Mouse (Mus musculus) liver, embryonic 14.5 days (tissue): ENCODE measurements at regions not wholly inside any gene's neighbourhood (a gene's known extent, or its start where the extent isn't known, plus 50 kb on each side); places are given as distances from the start of the nearest gene placed in this dataset.

Source experiments
- ATAC-seq: fragments of 200-750 bp; cut with Nextera tagmentation; 2 replicates; pipeline ENCODE4 v1.8.0; 2017; ENCODE audit warnings: moderate number of reproducible peaks, mild to moderate bottlenecking, moderate library complexity; ENCODE audit not compliant: insufficient read depth
- DNase-seq, 3 experiments: peaks; one replicate each; pipeline ENCODE4 v3.0.0-alpha.2; 2012 to 2013; ENCODE audit warnings: low read depth in 3 of 3, low spot score in 3 of 3
- H3K27ac ChIP-seq: fragments of 300-500 bp; sonication (generic); 2 replicates; pipeline ENCODE4 v1.5.1; 2014; ENCODE audit warnings: moderate library complexity, mild to moderate bottlenecking, control low read depth, inconsistent platforms
- H3K27me3 ChIP-seq: fragments of 300-500 bp; sonication (generic); 2 replicates; pipeline ENCODE4 v1.6.1; 2014; ENCODE audit warnings: mild to moderate bottlenecking, low read length, moderate library complexity; ENCODE audit not compliant: control insufficient read depth, insufficient read depth
- H3K36me3 ChIP-seq: fragments of 300-500 bp; sonication (generic); replicated peaks from 2 replicates; pipeline ENCODE4 v1.6.1; 2014; ENCODE audit warnings: low read depth; ENCODE audit not compliant: control insufficient read depth, insufficient read depth
- H3K4me1 ChIP-seq, 2 experiments: fragments of 200-500 bp in 1 of 2; fragments of 300-500 bp in 1 of 2; sonication (generic) in 1 of 2; replicated peaks; 2 replicates each; pipeline ENCODE4 v1.6.1; 2012 to 2014; ENCODE audit warnings: antibody characterized with exemption in 1 of 2, inconsistent platforms in 1 of 2, low read length in 1 of 2; ENCODE audit not compliant: control insufficient read depth in 2 of 2, insufficient read depth in 2 of 2
- H3K4me2 ChIP-seq: fragments of 300-500 bp; sonication (generic); 2 replicates; pipeline ENCODE4 v1.6.1; 2014; ENCODE audit warnings: low read depth, mild to moderate bottlenecking, control low read depth, moderate library complexity
- H3K4me3 ChIP-seq, 2 experiments: fragments of 200-500 bp in 1 of 2; fragments of 300-500 bp in 1 of 2; sonication (generic) in 1 of 2; 2 replicates each; pipeline ENCODE4 v1.5.1; 2012 to 2014; ENCODE audit warnings: low read depth in 2 of 2, low read length in 2 of 2, mild to moderate bottlenecking in 2 of 2, control low read depth in 1 of 2, inconsistent platforms in 1 of 2, moderate library complexity in 1 of 2; ENCODE audit not compliant: insufficient read depth in 1 of 2
- H3K9ac ChIP-seq: fragments of 300-500 bp; sonication (generic); replicated peaks from 2 replicates; pipeline ENCODE4 v1.6.1; 2014; ENCODE audit warnings: mild to moderate bottlenecking, control low read depth, moderate library complexity
- H3K9me3 ChIP-seq: fragments of 300-500 bp; sonication (generic); 2 replicates; pipeline ENCODE4 v1.6.1; 2016; ENCODE audit warnings: low read length, mixed read lengths; ENCODE audit not compliant: control insufficient read depth
- CTCF ChIP-seq: IDR thresholded peaks from 2 replicates; pipeline ENCODE4 v1.5.1; 2016; ENCODE audit warnings: antibody characterized with exemption, low read depth, control low read depth
- EP300 ChIP-seq: IDR thresholded peaks from 2 replicates; pipeline ENCODE4 v1.6.1; 2016; ENCODE audit warnings: antibody characterized with exemption, low read depth
- WGBS: fragments of 180-500 bp; shearing (Covaris S2); extraction: QIAGEN DNeasy Blood & Tissue Kit; methylation state at CpG from one replicate; pipeline ENCODE4 v1.1.7; 2014; ENCODE audit not compliant: insufficient replicate concordance; 5-methylcytosine and 5-hydroxymethylcytosine counted together

GRCm38 (mm10) chr12:77790891-77791672 is 403.0 kb upstream of the Gm6657 start:
- 66% methylated on average over 13 of the region's 13 CpGs for WGBS
- no peaks in the 10 kb centered on the region for H3K36me3 ChIP-seq
- no peak overlapping the region for H3K4me2 ChIP-seq
- H3K9ac ChIP-seq: no peak overlapping the region
- TF ChIP-seq EP300 (no peak), CTCF (no peak)
- H3K27me3 ChIP-seq: no peaks in the 10 kb centered on the region
- H3K27ac ChIP-seq: no peak overlapping the region
- no peak overlapping the region for H3K4me3 ChIP-seq
- ATAC-seq: no peak
- no peak for DNase-seq
- no peaks in the 10 kb centered on the region for H3K4me1 ChIP-seq
- H3K9me3 ChIP-seq: no peaks in the 10 kb centered on the region

GRCm38 (mm10) chr12:77798516-77798915 is 395.5 kb upstream of the Gm6657 start:
- no peak for ATAC-seq
- H3K9me3 ChIP-seq: no peaks in the 10 kb centered on the region
- no peak overlapping the region for H3K27ac ChIP-seq
- no peak overlapping the region for H3K9ac ChIP-seq
- no peak for TF ChIP-seq EP300
- TF ChIP-seq CTCF: no peak
- H3K4me2 ChIP-seq: no peak overlapping the region
- 65% methylated on average over 4 of the region's 4 CpGs for WGBS
- H3K4me3 ChIP-seq: no peak overlapping the region
- H3K36me3 ChIP-seq: no peaks in the 10 kb centered on the region
- no peak for DNase-seq
- H3K27me3 ChIP-seq: no peaks in the 10 kb centered on the region
- no peaks in the 10 kb centered on the region for H3K4me1 ChIP-seq

GRCm38 (mm10) chr12:77799134-77799770 is 394.8 kb upstream of the Gm6657 start:
- no peaks in the 10 kb centered on the region for H3K27me3 ChIP-seq
- WGBS: 65% methylated on average over 12 of the region's 12 CpGs
- H3K36me3 ChIP-seq: no peaks in the 10 kb centered on the region
- TF ChIP-seq EP300: no peak
- no peak for TF ChIP-seq CTCF
- H3K9me3 ChIP-seq: no peaks in the 10 kb centered on the region
- DNase-seq (no peak), ATAC-seq (no peak)
- no peak overlapping the region for H3K27ac ChIP-seq
- H3K9ac ChIP-seq: no peak overlapping the region
- H3K4me1 ChIP-seq: no peaks in the 10 kb centered on the region
- H3K4me3 ChIP-seq: no peak overlapping the region
- no peak overlapping the region for H3K4me2 ChIP-seq

- H3K9ac ChIP-seq: no peak overlapping the region
- H3K9me3 ChIP-seq: no peaks in the 10 kb centered on the region
- no peak for DNase-seq
- H3K4me3 ChIP-seq: no peak overlapping the region
- H3K4me2 ChIP-seq: no peak overlapping the region
- H3K36me3 ChIP-seq: no peaks in the 10 kb centered on the region
- H3K4me1 ChIP-seq: no peaks in the 10 kb centered on the region
- TF ChIP-seq CTCF: no peak
- TF ChIP-seq EP300: no peak
- 62% methylated on average over 7 of the region's 7 CpGs for WGBS
- no peak overlapping the region for H3K27ac ChIP-seq
- ATAC-seq: no peak
- H3K27me3 ChIP-seq: no peaks in the 10 kb centered on the region
Measured at GRCm38 (mm10) chr12:77807674-77808073, 386.4 kb upstream of the Gm6657 start.

- no peaks in the 10 kb centered on the region for H3K9me3 ChIP-seq
- ATAC-seq (no peak), DNase-seq (no peak)
- no peak overlapping the region for H3K4me3 ChIP-seq
- no peaks in the 10 kb centered on the region for H3K27me3 ChIP-seq
- H3K36me3 ChIP-seq: no peaks in the 10 kb centered on the region
- H3K27ac ChIP-seq: no peak overlapping the region
- no peak overlapping the region for H3K4me2 ChIP-seq
- H3K9ac ChIP-seq: no peak overlapping the region
- 39% methylated on average over 2 of the region's 2 CpGs for WGBS
- TF ChIP-seq CTCF: peak; percentile 45; the same call in 1 of the 2 replicates
- no peak for TF ChIP-seq EP300
- H3K4me1 ChIP-seq: no peaks in the 10 kb centered on the region
Measured at GRCm38 (mm10) chr12:77811276-77811675, 382.8 kb upstream of the Gm6657 start.
